Mouse (Mus musculus): ENCODE data around the gene Fbxo34.

- TF ChIP-seq CTCF (conservative IDR thresholded peaks at IDR 0.05; ENCODE audit: low read length), result no peak
- TF ChIP-seq POU5F1 (IDR thresholded peaks at IDR 0.05; ENCODE audit: borderline replicate concordance, low read length), result no peak
Measured at GRCm38 (mm10) chr14:47422466-47422865, 27.8 kb upstream of the Fbxo34 start.
